Mouse (Mus musculus) myocyte (in vitro differentiated cells): Measurements from ENCODE around the gene Rbfox2.
A peak's percentile ranks its signal among the peaks of the same experiment; 100 is the strongest.

Experiments used
- CEBPB ChIP-seq: IDR thresholded peaks from 2 replicates; pipeline ENCODE4 v1.6.1; 2011; ENCODE audit warnings: mild to moderate bottlenecking, moderate library complexity; ENCODE audit not compliant: poor library complexity, insufficient read depth, severe bottlenecking
- E2F4 ChIP-seq: IDR thresholded peaks from one replicate; pipeline ENCODE4 v1.6.1; 2011; ENCODE audit warnings: mild to moderate bottlenecking, control low read depth, moderate library complexity; ENCODE audit not compliant: insufficient read depth
- MAX ChIP-seq: IDR thresholded peaks from one replicate; pipeline ENCODE4 v1.6.1; 2011; ENCODE audit warnings: low read depth, mild to moderate bottlenecking, control low read depth
- MYOD1 ChIP-seq, 3 experiments: IDR thresholded peaks; one replicate each; pipeline ENCODE4 v1.6.1; 2011; ENCODE audit warnings: control low read depth in 2 of 3, low read depth in 2 of 3, mild to moderate bottlenecking in 2 of 3, moderate library complexity in 1 of 3; ENCODE audit not compliant: insufficient read length in 2 of 3, control insufficient read depth in 1 of 3
- MYOG ChIP-seq, 3 experiments: IDR thresholded peaks; one replicate each; pipeline ENCODE4 v1.6.1; 2011; ENCODE audit warnings: control low read depth in 2 of 3, low read depth in 2 of 3, mild to moderate bottlenecking in 2 of 3; ENCODE audit not compliant: insufficient read length in 2 of 3, control insufficient read depth in 1 of 3, insufficient read depth in 1 of 3
- POLR2A ChIP-seq: IDR thresholded peaks from one replicate; pipeline ENCODE4 v1.6.1; 2011; ENCODE audit warnings: low read depth, mild to moderate bottlenecking, control low read depth, moderate library complexity; ENCODE audit not compliant: insufficient read length
- POLR2AphosphoS2 ChIP-seq: IDR thresholded peaks from one replicate; pipeline ENCODE4 v1.6.1; 2011; ENCODE audit warnings: low read depth, control low read depth; ENCODE audit not compliant: insufficient read length
- TCF12 ChIP-seq: IDR thresholded peaks from one replicate; pipeline ENCODE4 v1.6.1; 2011; ENCODE audit warnings: mild to moderate bottlenecking, control low read depth; ENCODE audit not compliant: poor library complexity, insufficient read depth, severe bottlenecking

DNA sequence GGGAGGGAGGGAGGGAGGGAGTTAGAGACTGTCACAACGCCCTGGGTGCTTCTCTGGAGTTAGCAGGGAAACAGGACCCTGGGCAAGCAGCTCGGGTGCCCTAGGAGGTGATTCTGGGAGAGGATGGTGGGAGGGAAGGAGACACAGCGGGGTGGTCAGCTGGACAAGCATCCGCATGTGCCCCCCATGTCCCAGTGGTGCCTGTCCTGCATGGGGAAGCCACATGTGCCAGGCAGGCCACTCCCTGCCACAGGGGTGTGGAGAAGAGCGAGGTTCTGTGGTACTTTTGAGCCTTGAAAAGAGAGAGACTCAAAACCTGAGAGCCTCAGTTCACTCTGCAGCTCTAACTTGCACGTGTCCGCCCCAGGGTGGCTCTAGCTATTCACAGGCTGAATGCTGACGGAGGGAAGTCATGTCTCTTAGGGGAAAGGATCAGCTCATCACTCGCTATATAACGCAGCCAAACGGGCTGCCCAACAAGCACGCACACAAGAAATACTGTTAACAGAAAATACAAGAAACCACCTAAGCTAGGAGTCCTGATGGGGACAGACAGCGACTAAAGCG is 227.5 kb downstream of the Rbfox2 start:
- TF ChIP-seq POLR2A (peak; percentile 52), E2F4 (no peak), MYOG (IDR thresholded peaks at IDR 0.05; ENCODE audit: control insufficient read depth in 1 of 3, insufficient read depth in 1 of 3, insufficient read length in 2 of 3, low read depth in 2 of 3) (no peak), CEBPB (no peak), POLR2AphosphoS2 (peak; percentile 85), MAX (no peak), MYOD1 (IDR thresholded peaks at IDR 0.05; ENCODE audit: control insufficient read depth in 1 of 3, insufficient read length in 2 of 3, low read depth in 2 of 3) (no peak), TCF12 (no peak)
